Mouse (Mus musculus) neural tube, embryonic 14.5 days (tissue): ENCODE data around the gene Plk4. TPM values are rescaled to one million over a fixed set of nuclear protein-coding genes. Genes with fewer than 3 reads are reported as not detected.

Experiments used
- polyA plus RNA-seq: library from polyadenylated mRNA; unstranded; fragments of >200 nt; fragmentation: Nextera tagmentation; extraction: Ambion mirVana; gene quantifications from 2 replicates; pipeline ENCODE4 v1.2.1, GENCODE M21; 2014

Plk4 gene
- polyA plus RNA-seq, 1 experiment from 2014 or later, result 11.0 TPM

Other genes starting within 250 kb of the Plk4 start
- gene Slc25a31, start 91.2 kb upstream of the Plk4 start, polyA plus RNA-seq, result 0.09 and 0.44 TPM in 2 replicates
- gene Hspa4l, start 55.5 kb upstream of the Plk4 start, polyA plus RNA-seq, result 51.9 and 56.9 TPM in 2 replicates
- 14.4 and 14.9 TPM in 2 replicates for gene Mfsd8, start 46.9 kb downstream of the Plk4 start, polyA plus RNA-seq
- 14.0 and 22.0 TPM in 2 replicates for gene Abhd18, start 47.0 kb downstream of the Plk4 start, polyA plus RNA-seq
- 0.48 and 0.58 TPM in 2 replicates for gene 1700034I23Rik, start 102.5 kb downstream of the Plk4 start, polyA plus RNA-seq
- gene Larp1b, start 149.8 kb downstream of the Plk4 start, polyA plus RNA-seq, result 6.2 and 7.4 TPM in 2 replicates